In the genomic region with DNA sequence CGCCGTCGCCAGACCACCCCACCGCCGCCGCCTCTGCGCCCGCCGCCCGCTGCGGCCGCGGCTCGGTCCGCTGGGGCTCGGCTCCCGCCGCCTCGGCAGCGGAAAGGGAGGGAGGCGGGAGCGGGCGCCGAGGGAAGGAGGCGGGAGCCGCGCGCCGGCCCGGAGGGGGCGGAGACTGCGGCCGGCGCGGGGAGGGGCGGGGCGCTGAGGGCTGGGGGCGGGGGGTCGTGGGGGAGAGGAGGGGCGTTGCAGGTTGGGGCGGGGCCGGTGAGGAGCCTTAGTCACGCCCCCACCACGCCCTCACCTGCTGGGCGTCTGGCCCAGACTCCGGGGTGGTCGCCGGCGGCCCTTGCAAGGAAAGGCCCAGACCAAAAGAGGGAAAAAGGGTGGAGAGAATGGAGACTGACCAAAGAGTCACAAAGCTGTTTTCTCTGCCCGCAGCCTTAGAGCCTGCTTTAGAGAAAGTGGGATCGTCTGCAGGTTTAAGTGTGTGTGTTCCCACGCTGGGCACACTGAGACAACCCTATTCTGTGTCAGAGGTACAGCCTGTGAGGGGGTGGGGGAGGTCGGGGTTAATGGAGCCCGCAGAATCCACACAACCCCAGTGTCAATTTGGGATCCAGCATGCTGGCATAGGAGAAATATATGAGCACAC, we compare ENCODE assay signal across 8 mouse cellular contexts. TPM values are rescaled to one million over a fixed set of nuclear protein-coding genes. Genes with fewer than 3 reads are reported as not detected.
DNase-seq lines count a peak whose midpoint lies in the region; ATAC-seq and TF ChIP-seq lines count a peak whose summit lies in the region.

A gene (minus strand): TSS at position 105 of the 655 bp plus-strand sequence.

- H3K27ac ChIP-seq in liver, embryonic 11.5 days (ENCODE audit: low read depth, low read length), result peak within 1 kb of the TSS; percentile 13; the same call in 1 of the 2 replicates

- H3K4me1 ChIP-seq in liver, embryonic 11.5 days (replicated peaks; ENCODE audit: control insufficient read depth, insufficient read depth, low read length), result peaks cover 7% of the 10 kb centered on the region; the same call in 1 of the 2 replicates

- no peaks in the 10 kb centered on the region for H3K9me3 ChIP-seq in liver, embryonic 11.5 days (ENCODE audit: control insufficient read depth, low read length)

- peak within 1 kb of the TSS; percentile 79 for H3K4me3 ChIP-seq in liver, embryonic 11.5 days (ENCODE audit: low read depth, low read length)
- H3K4me3 ChIP-seq in myocyte, result peak within 1 kb of the TSS; percentile 29

- H3K9ac ChIP-seq in liver, embryonic 11.5 days (ENCODE audit: low read depth, low read length), result peak within 1 kb of the TSS; percentile 75

- 2% methylated on average over 42 of the region's 54 CpGs for WGBS in liver, embryonic 11.5 days

- peak within 1 kb of the TSS; percentile 99 for H3K4me2 ChIP-seq in liver, embryonic 11.5 days
- peak within 1 kb of the TSS; percentile 83 for H3K4me2 ChIP-seq in myocyte (ENCODE audit: low read depth)

- TF ChIP-seq POLR2A in myocyte (IDR thresholded peaks at IDR 0.05; ENCODE audit: insufficient read length, low read depth), result peak; percentile 71

- peaks cover 6% of the 10 kb centered on the region for H3K79me2 ChIP-seq in myocyte (ENCODE audit: control insufficient read depth, insufficient read depth)

- 0 out of 2 replicates have a peak, but pooled peaks cover 4% of the 10 kb centered on the region for H3K27me3 ChIP-seq in liver, embryonic 11.5 days (replicated peaks; ENCODE audit: control insufficient read depth, insufficient read depth, low read length)
- H3K27me3 ChIP-seq in myocyte (ENCODE audit: control insufficient read depth, insufficient read depth, insufficient read length), result no peaks in the 10 kb centered on the region

- ATAC-seq in common myeloid progenitor, adult 5-6 weeks (replicated peaks; ENCODE audit: low read depth, poor library complexity, severe bottlenecking), result peak; percentile 46
- peak; percentile 83 for ATAC-seq in liver, embryonic 11.5 days (replicated peaks; ENCODE audit: low FRiP score)

- H3K36me3 ChIP-seq in liver, embryonic 11.5 days (ENCODE audit: control insufficient read depth, insufficient read depth, low read length), result no peaks in the 10 kb centered on the region
- H3K36me3 ChIP-seq in myocyte (ENCODE audit: control insufficient read depth, insufficient read depth), result no peaks in the 10 kb centered on the region

- DNase-seq in 416B (ENCODE audit: low read depth) (peak; percentile 24), MN1 (ENCODE audit: low spot score) (peak; percentile 71)
- peak; percentile 69 to 74 for DNase-seq in heart, adult 18-20 months
- DNase-seq in kidney, adult 18-20 months, result peak; percentile 73
- DNase-seq in liver, embryonic 11.5 days (ENCODE audit: low spot score), result peak; percentile 53
- peak; percentile 84 for DNase-seq in thymus, postnatal 4 days

- H3ac ChIP-seq in myocyte (ENCODE audit: control insufficient read depth, insufficient read length), result peak within 1 kb of the TSS; percentile 29

TF ChIP-seq in myocyte, 11 proteins besides CTCF, POLR2A, EP300 and RAD21:
- TF ChIP-seq E2F4 (IDR thresholded peaks at IDR 0.05; ENCODE audit: insufficient read depth) (peak; percentile 18), POLR2AphosphoS2 (IDR thresholded peaks at IDR 0.05; ENCODE audit: insufficient read length, low read depth) (peak; percentile 64), TCF3 (IDR thresholded peaks at IDR 0.05; ENCODE audit: insufficient read length, low read depth) (no peak), MYOG (IDR thresholded peaks at IDR 0.05; ENCODE audit: control insufficient read depth in 1 of 3, insufficient read depth in 1 of 3, insufficient read length in 2 of 3, low read depth in 2 of 3) (no peak)

RNA-seq across cellular contexts. Expression of the gene that starts here (rescaled TPM):
- total RNA-seq in common myeloid progenitor, adult 5-6 weeks (2017), result 1.8 TPM in 2 replicates
- total RNA-seq in heart, adult 18-20 months (2021), result 10 to 100 TPM; 11.3 to 12.8 TPM
- 1.2 and 1.3 TPM in 2 replicates for polyA plus RNA-seq in liver, embryonic 11.5 days (2014; fragmentation: Nextera tagmentation; extraction: Ambion mirVana)
- 5.5 TPM for polyA plus RNA-seq in myocyte (2012; fragmentation: generic; extraction: Trizol)

Comparison
In these comparisons a context has a peak if more than half of its experiments do, and no peak if none do; other contexts are left out.
1. Peak in every context shown above with its lines: DNase-seq, ATAC-seq, H3K4me3 ChIP-seq and H3K27ac ChIP-seq.
2. DNase-seq: peak in every context shown above with its lines; median percentile 84 in thymus, postnatal 4 days; 73 in kidney, adult 18-20 months; 72 in heart, adult 18-20 months; 71 in MN1; 53 in liver, embryonic 11.5 days; 24 in 416B.